Mouse (Mus musculus) heart, adult 9 months (tissue): Measurements from ENCODE around the gene Tspear.
"Not testable (repeated sequence)": the region's sequence is repeated elsewhere in the genome, so short reads cannot be mapped to it uniquely, and the experiment has no call there.

Experiments
- DNase-seq, 2 experiments: peaks; one replicate each; pipeline ENCODE4 v3.0.0; 2022; ENCODE audit warnings: low spot score in 2 of 2

Tspear gene

GRCm38 (mm10) chr10:77788621-77789020 is 102.3 kb downstream of the Tspear start:
- DNase-seq = no peak

GRCm38 (mm10) chr10:77794976-77795375 is 108.6 kb downstream of the Tspear start, which contains the start of gene Gm9639:
TSS of gene Gm9639 (minus strand) at chr10:77795076.
- no peak for DNase-seq

GRCm38 (mm10) chr10:77797677-77798076 is 111.3 kb downstream of the Tspear start:
- no peak for DNase-seq

- DNase-seq = not testable (repeated sequence)
Measured at GRCm38 (mm10) chr10:77798164-77798920, 112.0 kb downstream of the Tspear start.

GRCm38 (mm10) chr10:77798921-77799508 is 112.6 kb downstream of the Tspear start, which contains the start of gene Gm19668:
TSS of gene Gm19668 (minus strand) at chr10:77799133.
- no peak for DNase-seq

GRCm38 (mm10) chr10:77804095-77804494 is 117.7 kb downstream of the Tspear start:
- DNase-seq = no peak

GRCm38 (mm10) chr10:77811743-77812142 is 125.4 kb downstream of the Tspear start, which contains the start of gene Gm9507:
TSS of gene Gm9507 (minus strand) at chr10:77811843.
- DNase-seq = no peak

- no peak for DNase-seq
Measured at GRCm38 (mm10) chr10:77814382-77814781, 128.0 kb downstream of the Tspear start, which contains the start of gene Gm2696. TSS of gene Gm2696 (plus strand) at chr10:77814682.

- no peak for DNase-seq
Measured at GRCm38 (mm10) chr10:77815514-77815913, 129.1 kb downstream of the Tspear start.

GRCm38 (mm10) chr10:77818523-77818922 is 132.2 kb downstream of the Tspear start:
- DNase-seq = no peak

- no peak for DNase-seq
Measured at GRCm38 (mm10) chr10:77819203-77819602, 132.8 kb downstream of the Tspear start.

GRCm38 (mm10) chr10:77826951-77827350 is 140.6 kb downstream of the Tspear start, which contains the start of gene Krtap10-4:
TSS of gene Krtap10-4 (minus strand) at chr10:77827095.
- no peak for DNase-seq

- no peak for DNase-seq
Measured at GRCm38 (mm10) chr10:77835647-77836046, 149.3 kb downstream of the Tspear start, which contains the start of gene Krtap10-10. TSS of gene Krtap10-10 (plus strand) at chr10:77835947.

GRCm38 (mm10) chr10:77839006-77839405 is 152.6 kb downstream of the Tspear start:
- DNase-seq = no peak

- DNase-seq = no peak
Measured at GRCm38 (mm10) chr10:77846503-77846902, 160.1 kb downstream of the Tspear start, which contains the start of gene Gm36176. TSS of gene Gm36176 (plus strand) at chr10:77846803.

- no peak for DNase-seq
Measured at GRCm38 (mm10) chr10:77846961-77847360, 160.6 kb downstream of the Tspear start.

GRCm38 (mm10) chr10:77847538-77847937 is 161.2 kb downstream of the Tspear start:
- DNase-seq = no peak

GRCm38 (mm10) chr10:77852559-77852958 is 166.2 kb downstream of the Tspear start, which contains the start of gene Gm10318:
TSS of gene Gm10318 (plus strand) at chr10:77852859.
- no peak for DNase-seq

GRCm38 (mm10) chr10:77861675-77862074 is 175.3 kb downstream of the Tspear start, which contains the start of gene Gm3285:
TSS of gene Gm3285 (plus strand) at chr10:77861975.
- no peak for DNase-seq

GRCm38 (mm10) chr10:77864067-77864761 is 177.8 kb downstream of the Tspear start:
- DNase-seq = no peak

GRCm38 (mm10) chr10:77864762-77865143 is 178.4 kb downstream of the Tspear start:
- DNase-seq = no peak

- no peak for DNase-seq
Measured at GRCm38 (mm10) chr10:77867546-77867945, 181.2 kb downstream of the Tspear start.
